Mouse (Mus musculus) left cerebral cortex, postnatal 10 days (tissue): ENCODE measurements around the gene Lat2. TPM values are rescaled to one million over a fixed set of nuclear protein-coding genes. Genes with fewer than 3 reads are reported as not detected.

Experiments
- DNase-seq, 2 experiments: peaks; one replicate each; pipeline ENCODE4 v3.0.0; 2021 to 2022; ENCODE audit warnings: low spot score in 2 of 2, mixed read lengths in 1 of 2; ENCODE audit errors: extremely low spot score in 1 of 2
- intact Hi-C: fragments of 180-260 bp; cut with DNase I; formaldehyde crosslinking; loops from one replicate; pipeline ENCODE4 v1.15.1; 2025
- microRNA-seq: library from miRNA; unstranded; fragments of <30 nt; microRNA quantifications from one replicate; pipeline ENCODE4 v1.2.0, GENCODE M21; 2022
- total RNA-seq, 2 experiments: library from RNA; stranded (reverse); gene quantifications; 2 replicates each; pipeline ENCODE4 v1.2.3; 2021

Gene Lat2
- total RNA-seq, 2 experiments from 2014 or later, result 1.2 to 2.1 TPM

DNA sequence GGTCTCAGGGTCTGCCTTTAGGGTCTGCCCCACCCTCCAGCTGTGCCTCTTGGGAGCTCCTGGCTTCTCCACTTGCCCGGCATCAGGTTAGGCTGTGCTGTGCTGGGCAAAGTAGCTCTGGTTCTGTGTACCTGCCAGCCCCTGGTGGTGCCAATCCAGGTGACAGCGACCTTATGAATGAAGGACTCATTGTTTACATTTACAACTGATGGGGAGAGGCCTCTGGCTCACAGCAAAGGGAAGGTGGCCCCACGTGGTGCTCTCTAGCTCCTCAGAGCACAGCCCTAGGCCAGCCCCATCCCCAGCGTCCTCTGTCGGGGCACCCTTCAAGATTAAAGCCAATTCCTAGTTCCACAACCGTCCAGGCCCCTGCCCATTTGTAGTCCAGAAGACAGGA is 64.0 kb downstream of the Lat2 start:
- no peak for DNase-seq
- intact Hi-C loops, result no loop called here

Small RNAs within 50 kb of the gene (microRNA-seq; reads per million reads assigned to microRNA genes)
- not detected for gene Mir7228

Other genes starting within 250 kb of the Lat2 start
- gene Gtf2ird1, start 158.3 kb downstream of the Lat2 start, total RNA-seq, result 10 to 100 TPM; 39.9 to 44.9 TPM
- 100 to 1,000 TPM; 121 to 130 TPM for gene Clip2, start 62.6 kb downstream of the Lat2 start, total RNA-seq
- under 1 TPM in 1 of 2 experiments, not detected in 1; 0.17 TPM for gene Syna, start 54.9 kb downstream of the Lat2 start, total RNA-seq
- 10 to 100 TPM; 78.3 to 80.8 TPM for gene Rfc2, start 33.7 kb downstream of the Lat2 start, total RNA-seq
- gene Eif4h, start 24.5 kb upstream of the Lat2 start, total RNA-seq, result 100 to 1,000 TPM; 298 to 310 TPM
- 10 to 100 TPM; 60.8 to 62.0 TPM for gene Limk1, start 73.6 kb upstream of the Lat2 start, total RNA-seq
- gene Eln, start 132.3 kb upstream of the Lat2 start, total RNA-seq, result 10 to 100 TPM; 59.4 to 77.7 TPM